8 mouse cellular contexts compared by ENCODE assay signal in genomic region chr9:23222492-23222840, GRCm38 (mm10). TPM values are rescaled to one million over a fixed set of nuclear protein-coding genes. Genes with fewer than 3 reads are reported as not detected.
DNase-seq lines count a peak whose midpoint lies in the region; ATAC-seq and TF ChIP-seq lines count a peak whose summit lies in the region.

No protein-coding gene starts in this region.

- H3K4me3 ChIP-seq in forebrain, embryonic 12.5 days (replicated peaks), result peak overlapping the region; percentile 74
- peak overlapping the region; percentile 75 for H3K4me3 ChIP-seq in hindbrain, postnatal 0 days (ENCODE audit: low read length)
- H3K4me3 ChIP-seq in liver, embryonic 13.5 days (replicated peaks), result peak overlapping the region; percentile 54
- peak overlapping the region; percentile 73 for H3K4me3 ChIP-seq in neural tube, embryonic 13.5 days

- H3K36me3 ChIP-seq in forebrain, embryonic 12.5 days (replicated peaks), result no peaks in the 10 kb centered on the region
- no peaks in the 10 kb centered on the region for H3K36me3 ChIP-seq in hindbrain, postnatal 0 days (ENCODE audit: insufficient read depth, low read length)
- H3K36me3 ChIP-seq in liver, embryonic 13.5 days, result no peaks in the 10 kb centered on the region
- no peaks in the 10 kb centered on the region for H3K36me3 ChIP-seq in neural tube, embryonic 13.5 days

- WGBS in forebrain, embryonic 12.5 days, result 0% methylated on average over 26 of the region's 26 CpGs
- WGBS in hindbrain, postnatal 0 days, result under 1% methylated on average over 26 of the region's 26 CpGs
- WGBS in liver, embryonic 13.5 days (ENCODE audit: insufficient replicate concordance), result 1% methylated on average over 26 of the region's 26 CpGs
- WGBS in neural tube, embryonic 13.5 days, result 1% methylated on average over 26 of the region's 26 CpGs

- ATAC-seq in frontal cortex, adult (ENCODE audit: low TSS enrichment), result peak; percentile 25; the same call in 1 of the 2 replicates
- peak; percentile 74 for ATAC-seq in forebrain, embryonic 12.5 days (ENCODE audit: low FRiP score)
- ATAC-seq in hindbrain, postnatal 0 days, result peak; percentile 47
- ATAC-seq in liver, embryonic 13.5 days (ENCODE audit: low read depth), result peak; percentile 23
- ATAC-seq in neural tube, embryonic 13.5 days (ENCODE audit: low read depth), result peak; percentile 61
- no peak for ATAC-seq in inflammation-experienced regulatory T-cells, adult 6 months

- H3K9me3 ChIP-seq in forebrain, embryonic 12.5 days, result no peaks in the 10 kb centered on the region
- no peaks in the 10 kb centered on the region for H3K9me3 ChIP-seq in hindbrain, postnatal 0 days (ENCODE audit: low read length)
- no peaks in the 10 kb centered on the region for H3K9me3 ChIP-seq in liver, embryonic 13.5 days (replicated peaks)
- no peaks in the 10 kb centered on the region for H3K9me3 ChIP-seq in neural tube, embryonic 13.5 days

- peaks cover 33% of the 10 kb centered on the region for H3K27me3 ChIP-seq in forebrain, embryonic 12.5 days
- H3K27me3 ChIP-seq in hindbrain, postnatal 0 days (ENCODE audit: insufficient read depth, low read length), result no peaks in the 10 kb centered on the region; the same call in 1 of the 2 replicates
- H3K27me3 ChIP-seq in liver, embryonic 13.5 days, result peaks cover 60% of the 10 kb centered on the region
- peaks cover 55% of the 10 kb centered on the region for H3K27me3 ChIP-seq in neural tube, embryonic 13.5 days

- peaks cover 7% of the 10 kb centered on the region for H3K4me1 ChIP-seq in forebrain, embryonic 12.5 days
- H3K4me1 ChIP-seq in hindbrain, postnatal 0 days (ENCODE audit: insufficient read depth, low read length), result no peaks in the 10 kb centered on the region
- 0 out of 2 replicates have a peak, but pooled peaks cover 3% of the 10 kb centered on the region for H3K4me1 ChIP-seq in liver, embryonic 13.5 days (replicated peaks)
- H3K4me1 ChIP-seq in neural tube, embryonic 13.5 days (replicated peaks), result peaks cover 11% of the 10 kb centered on the region

- peak overlapping the region; percentile 86 for H3K9ac ChIP-seq in forebrain, embryonic 12.5 days
- H3K9ac ChIP-seq in hindbrain, postnatal 0 days (replicated peaks; ENCODE audit: low read length), result peak overlapping the region; percentile 76
- H3K9ac ChIP-seq in liver, embryonic 13.5 days, result peak overlapping the region; percentile 49; the same call in 1 of the 2 replicates
- peak overlapping the region; percentile 90 for H3K9ac ChIP-seq in neural tube, embryonic 13.5 days

- no peak for TF ChIP-seq CTCF in hindbrain, postnatal 0 days (IDR thresholded peaks at IDR 0.05; ENCODE audit: low read depth)

- DNase-seq in frontal cortex, postnatal 14 days (ENCODE audit: low spot score in 2 of 2), result no peak
- peak; percentile 73 for DNase-seq in adrenal gland, postnatal 14 days
- DNase-seq in hindbrain, postnatal 0 days (ENCODE audit: low spot score), result peak; percentile 50
- no peak for DNase-seq in liver, embryonic 13.5 days

- H3K4me2 ChIP-seq in forebrain, embryonic 12.5 days, result peak overlapping the region; percentile 95
- peak overlapping the region; percentile 98 for H3K4me2 ChIP-seq in hindbrain, postnatal 0 days (ENCODE audit: low read depth, low read length)
- H3K4me2 ChIP-seq in liver, embryonic 13.5 days, result peak overlapping the region; percentile 69
- peak overlapping the region; percentile 99 for H3K4me2 ChIP-seq in neural tube, embryonic 13.5 days

- peak overlapping the region; percentile 89 for H3K27ac ChIP-seq in forebrain, embryonic 12.5 days
- peak overlapping the region; percentile 73 for H3K27ac ChIP-seq in hindbrain, postnatal 0 days
- H3K27ac ChIP-seq in liver, embryonic 13.5 days, result no peak overlapping the region
- peak overlapping the region; percentile 89 for H3K27ac ChIP-seq in neural tube, embryonic 13.5 days (replicated peaks)

RNA-seq across cellular contexts. Expression of gene Bmper, which starts 0.4 kb away (rescaled TPM):
- 4.2 and 9.2 TPM in 2 replicates for total RNA-seq in adrenal gland, postnatal 14 days (2021)
- polyA plus RNA-seq in forebrain, embryonic 12.5 days (2016; fragmentation: Nextera tagmentation; extraction: Ambion mirVana), result 13.5 and 14.0 TPM in 2 replicates
- 9.9 and 10.2 TPM in 2 replicates for total RNA-seq in hindbrain, postnatal 0 days (2014; rRNA removed)
- 6.7 and 8.1 TPM in 2 replicates for polyA plus RNA-seq in hindbrain, postnatal 0 days (2015; fragmentation: Nextera tagmentation; extraction: Ambion mirVana)
- 0.28 and 0.29 TPM in 2 replicates for polyA plus RNA-seq in liver, embryonic 13.5 days (2015; fragmentation: Nextera tagmentation; extraction: Ambion mirVana)
- polyA plus RNA-seq in neural tube, embryonic 13.5 days (2015; fragmentation: Nextera tagmentation; extraction: Ambion mirVana), result 7.5 and 10.0 TPM in 2 replicates
- not detected for polyA plus RNA-seq in inflammation-experienced regulatory T-cells, adult 6 months (2017; shearing (Covaris generic))

Comparison
In these comparisons a context has a peak if more than half of its experiments do, and no peak if none do; other contexts are left out.
1. DNase-seq: peak in adrenal gland, postnatal 14 days (single experiment) and hindbrain, postnatal 0 days (single experiment); none in frontal cortex, postnatal 14 days (0 of 2) and liver, embryonic 13.5 days (single experiment).
2. Peak in every context shown above with its lines, with median percentiles within 50 percentile points of each other: H3K4me2 ChIP-seq, H3K4me3 ChIP-seq and H3K9ac ChIP-seq.